Mouse (Mus musculus): ENCODE results near the gene Rictor. TPM values are rescaled to one million over a fixed set of nuclear protein-coding genes. Genes with fewer than 3 reads are reported as not detected.

Gene Rictor
- total RNA-seq, 2 experiments from 2014 or later, result 38.4 to 39.9 TPM

Other genes starting within 250 kb of the Rictor start
- gene Fyb, start 185.5 kb upstream of the Rictor start, total RNA-seq (2021), result 1 to 10 TPM; 4.9 to 5.3 TPM
- gene Osmr, start 166.6 kb downstream of the Rictor start, total RNA-seq (2021), result 1 to 10 TPM; 3.6 to 3.7 TPM